Mouse (Mus musculus): ENCODE results near the gene Zfp648. TPM values are rescaled to one million over a fixed set of nuclear protein-coding genes. Genes with fewer than 3 reads are reported as not detected.

Zfp648 gene
- total and polyA plus RNA-seq, 3 experiments, result not detected

- TF ChIP-seq GABPA (IDR thresholded peaks at IDR 0.05; ENCODE audit: insufficient replicate concordance, low read depth, low read length), result no peak
- TF ChIP-seq E2F4 (IDR thresholded peaks at IDR 0.05; ENCODE audit: insufficient replicate concordance, low read depth, low read length), result no peak
- no peak for TF ChIP-seq SIN3A (IDR thresholded peaks at IDR 0.05; ENCODE audit: low read length)
- Histone ChIP-seq H3K4me2 (ENCODE audit: insufficient read depth, low read depth, poor library complexity, severe bottlenecking) (no peak overlapping the region), H3K9me3 (replicated peaks; ENCODE audit: low read length) (no peaks in the 10 kb centered on the region), H3K4me1 (ENCODE audit: control insufficient read depth in 1 of 2, insufficient read depth in 2 of 2) (no peaks in the 10 kb centered on the region), H3K27ac (ENCODE audit: insufficient read depth, low read depth) (no peak overlapping the region), H3K4me3 (replicated peaks in 1 of 3; ENCODE audit: low read depth in 2 of 3, low read length in 2 of 3, poor library complexity in 1 of 3) (no peak overlapping the region), H3K36me3 (replicated peaks in 1 of 2; ENCODE audit: control insufficient read depth in 1 of 2, insufficient read depth in 1 of 2, low read length in 1 of 2) (no peaks in the 10 kb centered on the region), H3K9ac (ENCODE audit: insufficient read depth, low read depth) (no peak overlapping the region), H3K79me2 (replicated peaks; ENCODE audit: control insufficient read depth, extremely low read depth, insufficient read depth, poor library complexity, severe bottlenecking) (no peaks in the 10 kb centered on the region), H3K27me3 (replicated peaks) (no peaks in the 10 kb centered on the region)
- dilution Hi-C loops (cut with MboI; ENCODE audit: extremely low pct_ligation_motif_present, extremely low pct_unique_long_range_greater_than_20kb, low sequenced_read_pairs) (no loop called here), in situ Hi-C loops (cut with MboI; ENCODE audit: low pct_ligation_motif_present, low pct_unique_long_range_greater_than_20kb, low sequenced_read_pairs) (no loop called here)
- no peak for DNase-seq (ENCODE audit: extremely low read depth)
Observed at GRCm38 (mm10) chr1:154252739-154253138, 51.8 kb downstream of the Zfp648 start.

Data from CH12.LX (cell line).